Mouse (Mus musculus) small intestine, adult 2 months (tissue): Measurements from ENCODE around the gene Arg2. TPM values are rescaled to one million over a fixed set of nuclear protein-coding genes. Genes with fewer than 3 reads are reported as not detected.

Source experiments
- H3K27ac ChIP-seq: fragments of 200-500 bp; 2 replicates; pipeline ENCODE4 v1.5.1; 2012; ENCODE audit warnings: low read depth, low read length, control low read depth, inconsistent platforms; ENCODE audit not compliant: insufficient read depth
- H3K27me3 ChIP-seq: fragments of 200-500 bp; 2 replicates; pipeline ENCODE4 v1.6.1; 2012; ENCODE audit warnings: mild to moderate bottlenecking, moderate library complexity, low read length, inconsistent platforms; ENCODE audit not compliant: control insufficient read depth, insufficient read depth
- H3K36me3 ChIP-seq: fragments of 200-500 bp; 2 replicates; pipeline ENCODE4 v1.6.1; 2012; ENCODE audit warnings: mild to moderate bottlenecking, low read length, control low read depth, inconsistent platforms; ENCODE audit not compliant: control insufficient read depth, insufficient read depth
- H3K4me1 ChIP-seq: fragments of 200-500 bp; 2 replicates; pipeline ENCODE4 v1.6.1; 2012; ENCODE audit warnings: low read length, inconsistent platforms, mixed read lengths; ENCODE audit not compliant: control insufficient read depth, insufficient read depth, insufficient read length
- H3K4me3 ChIP-seq: fragments of 200-500 bp; 2 replicates; pipeline ENCODE4 v1.5.1; 2012; ENCODE audit warnings: low read depth, mild to moderate bottlenecking, control low read depth, inconsistent platforms, low read length, moderate library complexity
- CTCF ChIP-seq: fragments of 200-500 bp; IDR thresholded peaks from 2 replicates; pipeline ENCODE4 v1.5.1; 2012; ENCODE audit warnings: low read depth, mild to moderate bottlenecking, control low read depth, inconsistent platforms, low read length, moderate library complexity, mixed read lengths; ENCODE audit not compliant: insufficient replicate concordance, insufficient read length; ENCODE audit errors: extremely low read depth
- POLR2A ChIP-seq: fragments of 200-500 bp; IDR thresholded peaks from 2 replicates; pipeline ENCODE4 v1.6.1; 2012; ENCODE audit warnings: low read depth, mild to moderate bottlenecking, control low read depth, inconsistent platforms, low read length, moderate library complexity
- WGBS: fragments of 180-500 bp; shearing (Covaris S2); methylation state at CpG from one replicate; pipeline ENCODE4 v1.1.7; 2018; 5-methylcytosine and 5-hydroxymethylcytosine counted together
- polyA plus RNA-seq: library from polyadenylated mRNA; depleted of rRNA; stranded (reverse); fragments of >200 nt; gene quantifications from 2 replicates; pipeline ENCODE4 v1.2.3, GENCODE M21; 2012; rRNA removed

The Arg2 gene
- polyA plus RNA-seq: 148 and 162 TPM in 2 replicates

DNA sequence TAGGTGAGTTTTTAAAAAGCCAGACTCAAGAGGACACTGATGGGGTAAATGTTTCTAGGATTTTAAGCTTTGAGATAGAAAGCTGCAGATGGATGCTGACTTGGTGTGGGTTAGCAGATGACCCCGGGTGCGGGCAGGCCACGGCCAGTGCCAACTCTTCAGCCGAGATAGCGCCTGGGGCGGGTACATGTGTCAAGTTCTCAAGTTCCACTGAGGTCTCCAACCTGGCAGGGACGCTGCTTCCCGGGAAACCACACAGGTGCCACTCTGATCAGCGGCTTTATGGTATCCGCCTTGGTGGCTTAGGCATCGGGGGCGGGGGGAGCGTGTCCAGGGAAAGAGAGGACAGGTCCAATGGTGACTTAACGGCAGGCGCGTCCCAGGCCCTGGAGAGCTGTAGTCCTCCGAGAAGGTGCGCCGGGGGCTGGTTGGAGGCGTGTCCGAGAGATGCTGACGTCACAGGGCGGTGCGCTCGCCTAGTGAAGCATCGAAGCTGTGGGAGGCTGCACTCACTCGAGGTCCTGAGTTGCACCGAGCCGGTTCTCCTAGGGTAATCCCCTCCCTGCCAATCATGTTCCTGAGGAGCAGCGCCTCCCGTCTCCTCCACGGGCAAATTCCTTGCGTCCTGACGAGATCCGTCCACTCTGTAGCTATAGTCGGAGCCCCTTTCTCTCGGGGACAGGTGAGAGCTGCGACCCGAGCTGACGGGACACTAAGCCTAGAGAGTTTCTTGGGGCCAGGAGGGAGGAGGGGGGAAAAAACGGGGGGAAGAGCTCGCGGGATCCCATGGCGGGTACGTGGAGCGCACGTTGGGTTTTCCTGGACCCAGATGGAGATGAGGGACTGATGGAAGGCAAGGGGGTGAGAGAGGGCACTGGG is at the start of gene Arg2:
TSS of gene Arg2 (plus strand) at position 479 of the 879 bp plus-strand sequence.
- 0 out of 2 replicates have a peak, but pooled peaks cover 4% of the 10 kb centered on the region for H3K27me3 ChIP-seq
- H3K4me1 ChIP-seq: peaks cover 14% of the 10 kb centered on the region
- H3K27ac ChIP-seq: peak within 1 kb of the TSS; percentile 42
- TF ChIP-seq CTCF: no peak
- TF ChIP-seq POLR2A: peak; percentile 92
- WGBS: under 1% methylated on average over 47 of the region's 47 CpGs
- H3K4me3 ChIP-seq: peak within 1 kb of the TSS; percentile 84
- peaks cover 17% of the 10 kb centered on the region for H3K36me3 ChIP-seq

DNA sequence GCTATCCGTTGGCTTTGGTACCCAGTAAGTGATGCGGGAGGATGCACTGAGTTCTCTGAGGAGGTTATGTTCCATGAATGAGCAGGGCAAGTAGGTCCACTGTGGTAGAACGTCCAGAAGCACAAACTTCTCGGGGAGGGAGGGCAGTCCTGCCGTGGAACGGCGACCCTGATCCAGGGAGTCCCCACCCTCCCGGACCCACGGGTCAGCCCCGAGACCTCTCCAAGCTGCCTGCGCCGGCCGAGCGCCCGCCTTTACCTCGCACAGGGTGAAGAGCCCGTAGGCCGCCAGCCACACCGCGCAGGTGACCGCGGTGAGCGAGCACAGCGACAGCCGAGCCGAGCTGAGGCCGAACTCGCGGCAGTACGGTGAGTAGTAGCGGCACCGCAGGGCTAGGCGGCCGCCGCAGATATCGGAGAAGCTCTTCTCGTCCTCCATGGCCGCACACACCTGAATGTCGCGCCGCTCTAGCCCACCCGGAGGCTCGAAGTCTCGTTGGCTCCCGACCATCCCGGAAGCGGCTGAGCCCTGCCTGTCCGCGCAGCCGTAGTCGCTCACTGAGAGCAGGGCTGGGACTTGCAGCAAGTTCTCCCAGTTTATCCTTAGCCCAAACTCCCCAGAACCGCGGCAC is 41.3 kb upstream of the Arg2 start, which contains the start of gene Pigh:
TSS of gene Pigh (minus strand) at position 470 of the 631 bp plus-strand sequence.
- Histone ChIP-seq H3K27me3 (no peaks in the 10 kb centered on the region), H3K36me3 (0 out of 2 replicates have a peak, but pooled peaks cover 2% of the 10 kb centered on the region), H3K4me3 (peak within 1 kb of the TSS; percentile 77), H3K27ac (no peak within 1 kb of the TSS), H3K4me1 (0 out of 2 replicates have a peak, but pooled peaks cover 2% of the 10 kb centered on the region)
- TF ChIP-seq POLR2A (peak; percentile 56; the same call in 1 of the 2 replicates), CTCF (no peak)
- WGBS: under 1% methylated on average over 53 of the region's 53 CpGs

DNA sequence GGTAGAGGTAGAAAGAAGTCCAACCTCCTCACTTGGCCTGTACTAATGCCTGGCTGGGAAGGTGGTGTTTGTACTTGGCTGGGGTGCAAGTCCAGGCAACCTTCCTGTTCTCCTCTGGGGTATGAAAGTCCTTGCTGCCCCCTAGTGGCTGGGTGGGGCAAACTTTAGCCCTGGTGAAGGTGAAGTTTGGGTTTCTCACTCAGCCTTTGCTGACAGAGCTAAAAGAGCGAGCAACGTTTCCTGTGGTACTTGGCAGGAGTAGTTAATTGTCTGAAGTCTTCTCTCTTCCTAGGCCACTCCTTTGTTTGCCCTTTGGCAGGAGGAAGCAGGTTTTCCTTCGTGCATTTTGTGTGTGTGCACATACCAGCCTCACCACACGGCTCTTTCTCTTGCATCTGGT is 38.0 kb upstream of the Arg2 start:
- no peaks in the 10 kb centered on the region for H3K36me3 ChIP-seq
- TF ChIP-seq CTCF (peak; percentile 90; the same call in 1 of the 2 replicates), POLR2A (no peak)
- 12% methylated on average over 4 of the region's 4 CpGs for WGBS
- 0 out of 2 replicates have a peak, but pooled peaks cover 2% of the 10 kb centered on the region for H3K4me1 ChIP-seq
- no peaks in the 10 kb centered on the region for H3K27me3 ChIP-seq
- H3K27ac ChIP-seq: peak overlapping the region; percentile 63
- H3K4me3 ChIP-seq: no peak overlapping the region

DNA sequence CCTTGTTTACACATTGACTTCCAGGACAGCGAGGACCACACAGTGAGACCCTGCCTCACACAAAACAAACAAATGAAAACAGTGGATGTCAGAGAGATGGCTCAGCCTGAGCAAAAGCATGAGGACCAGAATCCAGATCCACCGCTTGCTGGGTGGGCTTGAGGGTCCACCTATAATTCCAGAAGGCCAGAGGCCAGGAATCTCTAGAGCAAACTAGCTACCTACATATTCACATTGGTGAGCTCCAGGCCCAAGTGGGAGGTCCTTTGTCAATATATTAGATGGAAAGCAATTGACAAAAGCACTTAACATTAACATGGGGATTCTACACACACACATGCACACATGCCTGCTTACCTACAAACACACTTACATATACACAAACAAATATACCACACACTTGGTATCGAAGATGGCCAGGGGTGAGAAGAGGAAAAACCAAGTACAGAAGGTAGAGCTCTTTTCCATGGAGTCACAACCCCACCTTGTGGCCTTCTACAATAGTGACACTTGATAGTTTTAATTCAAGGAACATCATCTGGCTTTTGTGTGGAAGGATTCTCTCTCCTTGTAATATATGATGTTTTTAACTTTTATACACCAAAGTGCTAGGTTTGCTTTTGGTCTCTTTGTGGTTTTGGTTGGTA is 33.3 kb upstream of the Arg2 start:
- no peaks in the 10 kb centered on the region for H3K36me3 ChIP-seq
- no peak overlapping the region for H3K4me3 ChIP-seq
- H3K4me1 ChIP-seq: peaks cover 2% of the 10 kb centered on the region; the same call in 1 of the 2 replicates
- no peaks in the 10 kb centered on the region for H3K27me3 ChIP-seq
- TF ChIP-seq POLR2A (no peak), CTCF (no peak)
- 58% methylated on average over 3 of the region's 3 CpGs for WGBS
- H3K27ac ChIP-seq: no peak overlapping the region

GRCm38 (mm10) chr12:79103773-79104172 is 26.8 kb upstream of the Arg2 start:
- Histone ChIP-seq H3K27me3 (no peaks in the 10 kb centered on the region), H3K36me3 (no peaks in the 10 kb centered on the region), H3K4me1 (peaks cover 2% of the 10 kb centered on the region; the same call in 1 of the 2 replicates), H3K4me3 (no peak overlapping the region), H3K27ac (peak overlapping the region; percentile 86)
- TF ChIP-seq CTCF: no peak
- 22% methylated on average over 3 of the region's 3 CpGs for WGBS

DNA sequence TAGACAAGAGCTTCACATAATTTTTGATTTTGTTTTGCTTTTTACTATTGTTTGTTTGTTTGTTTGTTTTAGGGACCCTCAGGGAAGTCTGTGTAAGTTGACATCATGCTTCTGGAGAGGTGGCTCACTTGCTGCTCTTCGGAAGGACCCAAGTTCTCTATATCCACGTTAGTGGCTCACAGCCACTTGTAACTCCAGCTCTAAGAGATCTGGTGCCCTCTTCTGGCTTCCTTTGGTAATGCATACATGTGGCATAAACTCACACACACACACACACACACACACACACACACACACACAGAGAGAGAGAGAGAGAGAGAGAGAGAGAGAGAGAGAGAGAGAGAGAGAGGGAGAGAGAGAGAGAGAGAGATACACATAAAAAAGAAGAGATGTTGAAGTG is 26.0 kb upstream of the Arg2 start:
- H3K27ac ChIP-seq: peak overlapping the region; percentile 86
- H3K4me3 ChIP-seq: no peak overlapping the region
- no peaks in the 10 kb centered on the region for H3K27me3 ChIP-seq
- H3K4me1 ChIP-seq: peaks cover 2% of the 10 kb centered on the region; the same call in 1 of the 2 replicates
- H3K36me3 ChIP-seq: no peaks in the 10 kb centered on the region
- WGBS: 56% methylated on average over 2 of the region's 2 CpGs
- peak; percentile 9; the same call in 1 of the 2 replicates for TF ChIP-seq CTCF
- no peak for TF ChIP-seq POLR2A
